Mouse (Mus musculus): ENCODE data around the gene Prr13. TPM values are rescaled to one million over a fixed set of nuclear protein-coding genes. Genes with fewer than 3 reads are reported as not detected.

Gene Prr13
- polyA plus RNA-seq (2017; shearing (Covaris generic)), result 418 TPM

GRCm38 (mm10) chr15:102458904-102459317 lies at the start of gene Prr13:
Prr13 (plus strand) TSS chr15:102459028.

GRCm38 (mm10) chr15:102445146-102445545 lies 13.7 kb upstream of the Prr13 start, which contains the start of gene Amhr2:
Amhr2 (plus strand) TSS chr15:102445367.

GRCm38 (mm10) chr15:102470183-102470604 lies 11.4 kb downstream of the Prr13 start, which contains the start of gene Pcbp2:
Pcbp2 (plus strand) TSS chr15:102470539.

GRCm38 (mm10) chr15:102503447-102503846 lies 44.6 kb downstream of the Prr13 start, which contains the start of gene Gm10337:
Gm10337 (plus strand) TSS chr15:102503722.

Other genes starting within 250 kb of the Prr13 start
- gene Itgb7, start 227.1 kb upstream of the Prr13 start, polyA plus RNA-seq (2017; shearing (Covaris generic)), result 1,211 TPM
- gene Rarg, start 201.5 kb upstream of the Prr13 start, polyA plus RNA-seq (2017; shearing (Covaris generic)), result 43.7 TPM
- 0.08 TPM for gene Gm9918, start 188.5 kb upstream of the Prr13 start, polyA plus RNA-seq (2017; shearing (Covaris generic))
- 111 TPM for gene Mfsd5, start 179.6 kb upstream of the Prr13 start, polyA plus RNA-seq (2017; shearing (Covaris generic))
- gene Espl1, start 162.8 kb upstream of the Prr13 start, polyA plus RNA-seq (2017; shearing (Covaris generic)), result 1.2 TPM
- gene Pfdn5, start 132.9 kb upstream of the Prr13 start, polyA plus RNA-seq (2017; shearing (Covaris generic)), result 400 TPM
- gene Myg1, start 127.3 kb upstream of the Prr13 start, polyA plus RNA-seq (2017; shearing (Covaris generic)), result 83.9 TPM
- 54.0 TPM for gene Aaas, start 108.3 kb upstream of the Prr13 start, polyA plus RNA-seq (2017; shearing (Covaris generic))
- gene Sp7, start 91.8 kb upstream of the Prr13 start, polyA plus RNA-seq (2017; shearing (Covaris generic)), result not detected
- gene Sp1, start 52.9 kb upstream of the Prr13 start, polyA plus RNA-seq (2017; shearing (Covaris generic)), result 14.1 TPM
- 0.14 TPM for gene Amhr2, start 13.7 kb upstream of the Prr13 start, polyA plus RNA-seq (2017; shearing (Covaris generic))
- 105 TPM for gene Pcbp2, start 11.5 kb downstream of the Prr13 start, polyA plus RNA-seq (2017; shearing (Covaris generic))
- not detected for gene Gm10337, start 44.7 kb downstream of the Prr13 start, polyA plus RNA-seq (2017; shearing (Covaris generic))
- 9.0 TPM for gene Map3k12, start 58.0 kb downstream of the Prr13 start, polyA plus RNA-seq (2017; shearing (Covaris generic))
- 59.4 TPM for gene Tarbp2, start 59.2 kb downstream of the Prr13 start, polyA plus RNA-seq (2017; shearing (Covaris generic))
- 4.3 TPM for gene Npff, start 65.9 kb downstream of the Prr13 start, polyA plus RNA-seq (2017; shearing (Covaris generic))
- gene Gm28047, start 166.0 kb downstream of the Prr13 start, polyA plus RNA-seq (2017; shearing (Covaris generic)), result 0.80 TPM
- 40.9 TPM for gene Atf7, start 166.4 kb downstream of the Prr13 start, polyA plus RNA-seq (2017; shearing (Covaris generic))
- 21.9 TPM for gene Atp5g2, start 213.3 kb downstream of the Prr13 start, polyA plus RNA-seq (2017; shearing (Covaris generic))

Data from CD4-positive, CD25-positive, alpha-beta regulatory T cell (primary cell).